Comparison of ENCODE assay signal across 9 mouse cellular contexts in genomic region chr3:87960191-87960585, GRCm38 (mm10). TPM values are rescaled to one million over a fixed set of nuclear protein-coding genes. Genes with fewer than 3 reads are reported as not detected.
DNase-seq lines count a peak whose midpoint lies in the region; ATAC-seq and TF ChIP-seq lines count a peak whose summit lies in the region.
"Had no signal": no experiment of that assay in that cellular context is flagged by ENCODE, and none has a peak within 500 bp of the region (broad histone marks: within the 10 kb centered on the region; RNA-seq: fewer than 3 reads in every experiment).

No protein-coding gene starts in this region.

- H3K36me3 ChIP-seq in heart, embryonic 14.5 days (ENCODE audit: control insufficient read depth, insufficient read depth, low read length): no peaks in the 10 kb centered on the region
- no peaks in the 10 kb centered on the region for H3K36me3 ChIP-seq in MEL (ENCODE audit: control insufficient read depth in 1 of 2, insufficient read depth in 2 of 2, low read length in 2 of 2)
- H3K36me3 ChIP-seq in hindbrain, embryonic 12.5 days: no peaks in the 10 kb centered on the region
- no peaks in the 10 kb centered on the region for H3K36me3 ChIP-seq in midbrain, embryonic 12.5 days
- H3K36me3 ChIP-seq: G1E had no signal

- no peak for TF ChIP-seq CTCF in MEL (IDR thresholded peaks at IDR 0.05 in 2 of 3, conservative IDR thresholded peaks at IDR 0.05 in 1 of 3; ENCODE audit: control insufficient read depth in 1 of 3, insufficient read depth in 1 of 3, low read depth in 2 of 3, low read length in 3 of 3, poor library complexity in 1 of 3, severe bottlenecking in 1 of 3)

- peak overlapping the region; percentile 57 to 66 for H3K4me3 ChIP-seq in heart, embryonic 14.5 days (ENCODE audit: control insufficient read depth in 1 of 2, insufficient read depth in 1 of 2, low read depth in 1 of 2, low read length in 2 of 2)
- peak overlapping the region; percentile 54 to 55 for H3K4me3 ChIP-seq in MEL (ENCODE audit: control insufficient read depth in 1 of 2, insufficient read depth in 1 of 2, low read depth in 2 of 2, low read length in 2 of 2)
- H3K4me3 ChIP-seq in hindbrain, embryonic 12.5 days: peak overlapping the region; percentile 37
- peak overlapping the region; percentile 39 for H3K4me3 ChIP-seq in midbrain, embryonic 12.5 days

- no peak for ATAC-seq in heart, embryonic 14.5 days (ENCODE audit: insufficient number of reproducible peaks, insufficient read depth, low FRiP score, low read depth)
- no peak for ATAC-seq in hindbrain, embryonic 12.5 days (ENCODE audit: low FRiP score)
- no peak for ATAC-seq in midbrain, embryonic 12.5 days (ENCODE audit: low FRiP score, low read depth)

- DNase-seq in heart, adult 11 months: no peak
- peak; percentile 27 for DNase-seq in MEL (ENCODE audit: low read depth, low spot score)
- DNase-seq in right cerebral cortex, postnatal 36 days (ENCODE audit: low spot score in 2 of 2): no peak
- no peak for DNase-seq in right cerebral cortex, postnatal 14 days
- no peak for DNase-seq in frontal cortex, postnatal 25 days (ENCODE audit: low spot score in 2 of 2)

- TF ChIP-seq RAD21 in MEL (IDR thresholded peaks at IDR 0.05; ENCODE audit: low read depth, low read length): no peak

- H3K9me3 ChIP-seq in heart, embryonic 14.5 days (ENCODE audit: control insufficient read depth, low read length): no peaks in the 10 kb centered on the region
- no peaks in the 10 kb centered on the region for H3K9me3 ChIP-seq in MEL (replicated peaks; ENCODE audit: insufficient read depth, low read length)
- no peaks in the 10 kb centered on the region for H3K9me3 ChIP-seq in hindbrain, embryonic 12.5 days (replicated peaks)
- H3K9me3 ChIP-seq in midbrain, embryonic 12.5 days: no peaks in the 10 kb centered on the region
- H3K9me3 ChIP-seq: G1E had no signal

- no peak for TF ChIP-seq POLR2A in MEL (IDR thresholded peaks at IDR 0.05; ENCODE audit: control insufficient read depth in 1 of 2, insufficient read depth in 1 of 2, low read depth in 1 of 2, low read length in 2 of 2, poor library complexity in 1 of 2)

- WGBS in heart, embryonic 14.5 days: 7% methylated on average over 10 of the region's 10 CpGs
- 2% methylated on average over 10 of the region's 10 CpGs for WGBS in hindbrain, embryonic 12.5 days
- WGBS in midbrain, embryonic 12.5 days: under 1% methylated on average over 10 of the region's 10 CpGs

- peak overlapping the region; percentile 89 for H3K4me2 ChIP-seq in heart, embryonic 14.5 days (ENCODE audit: low read length)
- peak overlapping the region; percentile 65 for H3K4me2 ChIP-seq in hindbrain, embryonic 12.5 days (replicated peaks)
- peak overlapping the region; percentile 54 for H3K4me2 ChIP-seq in midbrain, embryonic 12.5 days (replicated peaks)

- peaks cover 16 to 18% of the 10 kb centered on the region in 2 experiments for H3K4me1 ChIP-seq in heart, embryonic 14.5 days (ENCODE audit: control insufficient read depth in 2 of 2, insufficient read depth in 2 of 2, low read length in 2 of 2)
- peaks cover 0 to 10% of the 10 kb centered on the region in 2 experiments; a peak in 2 of 4 replicates for H3K4me1 ChIP-seq in MEL (ENCODE audit: control insufficient read depth in 1 of 2, insufficient read depth in 2 of 2, low read length in 2 of 2)
- peaks cover 31% of the 10 kb centered on the region for H3K4me1 ChIP-seq in hindbrain, embryonic 12.5 days
- peaks cover 35% of the 10 kb centered on the region for H3K4me1 ChIP-seq in midbrain, embryonic 12.5 days

- H3K9ac ChIP-seq in heart, embryonic 14.5 days (ENCODE audit: low read length): peak overlapping the region; percentile 85
- H3K9ac ChIP-seq in MEL (ENCODE audit: control insufficient read depth, low read depth, low read length, poor library complexity, severe bottlenecking): peak overlapping the region; percentile 43
- H3K9ac ChIP-seq in hindbrain, embryonic 12.5 days: peak overlapping the region; percentile 77
- peak overlapping the region; percentile 39; the same call in 1 of the 2 replicates for H3K9ac ChIP-seq in midbrain, embryonic 12.5 days (replicated peaks)

- H3K27ac ChIP-seq in heart, embryonic 14.5 days (replicated peaks in 1 of 2; ENCODE audit: control insufficient read depth in 1 of 2, insufficient read depth in 1 of 2, low read depth in 2 of 2, low read length in 2 of 2): peak overlapping the region; percentile 93 to 96
- no peak overlapping the region for H3K27ac ChIP-seq in MEL (ENCODE audit: control insufficient read depth, low read depth, low read length)
- H3K27ac ChIP-seq in hindbrain, embryonic 12.5 days: peak overlapping the region; percentile 97
- H3K27ac ChIP-seq in midbrain, embryonic 12.5 days (replicated peaks): peak overlapping the region; percentile 94

- no peaks in the 10 kb centered on the region for H3K79me2 ChIP-seq in MEL (ENCODE audit: control insufficient read depth, insufficient read depth, low read length, poor library complexity)

- no peak for TF ChIP-seq EP300 in MEL (IDR thresholded peaks at IDR 0.05; ENCODE audit: low read depth in 1 of 2, low read length in 2 of 2)

- peaks cover 4% of the 10 kb centered on the region; the same call in 1 of the 2 replicates for H3K27me3 ChIP-seq in heart, embryonic 14.5 days (ENCODE audit: control insufficient read depth, insufficient read depth, low read length)
- H3K27me3 ChIP-seq in MEL (ENCODE audit: control insufficient read depth in 1 of 2, insufficient read depth in 2 of 2, low read length in 2 of 2): no peaks in the 10 kb centered on the region; a peak in 1 of 4 replicates
- no peaks in the 10 kb centered on the region for H3K27me3 ChIP-seq in hindbrain, embryonic 12.5 days
- H3K27me3 ChIP-seq in midbrain, embryonic 12.5 days: no peaks in the 10 kb centered on the region

TF ChIP-seq in MEL, 35 proteins besides CTCF, POLR2A, EP300 and RAD21 (continues in another document):
- TF ChIP-seq GABPA (IDR thresholded peaks at IDR 0.05; ENCODE audit: low read depth, low read length) (no peak), E2F4 (IDR thresholded peaks at IDR 0.05; ENCODE audit: borderline replicate concordance, low read depth, low read length) (no peak), USF1 (IDR thresholded peaks at IDR 0.05; ENCODE audit: low read depth, low read length) (no peak), TBP (IDR thresholded peaks at IDR 0.05; ENCODE audit: low read depth, low read length) (no peak), POLR2AphosphoS5 (IDR thresholded peaks at IDR 0.05; ENCODE audit: borderline replicate concordance, low read depth, low read length) (no peak), MAX (IDR thresholded peaks at IDR 0.05; ENCODE audit: low read length) (no peak), MAZ (IDR thresholded peaks at IDR 0.05; ENCODE audit: low read depth, low read length) (no peak), MYB (IDR thresholded peaks at IDR 0.05; ENCODE audit: low read depth, low read length) (no peak), GATA1 (IDR thresholded peaks at IDR 0.05; ENCODE audit: low read depth, low read length) (no peak), KAT2A (conservative IDR thresholded peaks at IDR 0.05; ENCODE audit: low read depth, low read length) (no peak), BHLHE40 (IDR thresholded peaks at IDR 0.05; ENCODE audit: borderline replicate concordance, low read depth, low read length) (no peak), TAL1 (IDR thresholded peaks at IDR 0.05; ENCODE audit: low read length) (no peak), RCOR1 (IDR thresholded peaks at IDR 0.05; ENCODE audit: low read depth, low read length) (no peak)

RNA-seq across cellular contexts. Expression of gene Nes, which starts 10.7 kb away (rescaled TPM):
- 9.8 and 10.7 TPM in 2 replicates for polyA plus RNA-seq in heart, embryonic 14.5 days (2014; fragmentation: Nextera tagmentation; extraction: Ambion mirVana)
- total RNA-seq in MEL (2012; rRNA removed): not detected in 2 replicates
- under 1 TPM in 1 of 2 experiments, not detected in 1; 0.01 TPM for polyA plus RNA-seq in MEL (2012; ENCODE audit: insufficient read depth in 1 of 2, insufficient read length in 2 of 2, low read depth in 1 of 2, low replicate concordance in 2 of 2, missing spikeins in 1 of 2)
- 136 and 153 TPM in 2 replicates for polyA plus RNA-seq in hindbrain, embryonic 12.5 days (2016; fragmentation: Nextera tagmentation; extraction: Ambion mirVana)
- polyA plus RNA-seq in midbrain, embryonic 12.5 days (2016; fragmentation: Nextera tagmentation; extraction: Ambion mirVana): 183 and 196 TPM in 2 replicates

RNA-seq across cellular contexts. Expression of gene Crabp2, which starts 11.7 kb away (rescaled TPM):
- 1.6 and 2.4 TPM in 2 replicates for polyA plus RNA-seq in heart, embryonic 14.5 days (2014; fragmentation: Nextera tagmentation; extraction: Ambion mirVana)
- 0.23 and 0.29 TPM in 2 replicates for total RNA-seq in MEL (2012; rRNA removed)
- 1 to 10 TPM in 1 of 2 experiments, not detected in 1; 1.2 TPM for polyA plus RNA-seq in MEL (2012; ENCODE audit: insufficient read depth in 1 of 2, insufficient read length in 2 of 2, low read depth in 1 of 2, low replicate concordance in 2 of 2, missing spikeins in 1 of 2)
- polyA plus RNA-seq in hindbrain, embryonic 12.5 days (2016; fragmentation: Nextera tagmentation; extraction: Ambion mirVana): 384 and 396 TPM in 2 replicates
- polyA plus RNA-seq in midbrain, embryonic 12.5 days (2016; fragmentation: Nextera tagmentation; extraction: Ambion mirVana): 291 and 335 TPM in 2 replicates
- polyA plus RNA-seq: G1E had no signal

RNA-seq across cellular contexts. Expression of gene Rrnad1, which starts 29.7 kb away (rescaled TPM):
- polyA plus RNA-seq in heart, embryonic 14.5 days (2014; fragmentation: Nextera tagmentation; extraction: Ambion mirVana): 10.9 and 14.4 TPM in 2 replicates
- 8.9 and 10.9 TPM in 2 replicates for total RNA-seq in MEL (2012; rRNA removed)
- polyA plus RNA-seq in MEL (2012; ENCODE audit: insufficient read depth in 1 of 2, insufficient read length in 2 of 2, low read depth in 1 of 2, low replicate concordance in 2 of 2, missing spikeins in 1 of 2): 10 to 100 TPM in 1 of 2 experiments, not detected in 1; 21.1 TPM
- polyA plus RNA-seq in hindbrain, embryonic 12.5 days (2016; fragmentation: Nextera tagmentation; extraction: Ambion mirVana): 22.1 and 22.5 TPM in 2 replicates
- polyA plus RNA-seq in midbrain, embryonic 12.5 days (2016; fragmentation: Nextera tagmentation; extraction: Ambion mirVana): 23.5 and 24.2 TPM in 2 replicates

RNA-seq across cellular contexts. Expression of gene Isg20l2, which starts 30.1 kb away (rescaled TPM):
- polyA plus RNA-seq in heart, embryonic 14.5 days (2014; fragmentation: Nextera tagmentation; extraction: Ambion mirVana): 18.5 and 19.3 TPM in 2 replicates
- 61.4 and 71.8 TPM in 2 replicates for total RNA-seq in MEL (2012; rRNA removed)
- polyA plus RNA-seq in MEL (2012; ENCODE audit: insufficient read depth in 1 of 2, insufficient read length in 2 of 2, low read depth in 1 of 2, low replicate concordance in 2 of 2, missing spikeins in 1 of 2): 10 to 100 TPM in 1 of 2 experiments, not detected in 1; 45.0 TPM
- polyA plus RNA-seq in hindbrain, embryonic 12.5 days (2016; fragmentation: Nextera tagmentation; extraction: Ambion mirVana): 67.7 and 68.7 TPM in 2 replicates
- polyA plus RNA-seq in midbrain, embryonic 12.5 days (2016; fragmentation: Nextera tagmentation; extraction: Ambion mirVana): 78.7 and 79.0 TPM in 2 replicates

RNA-seq across cellular contexts. Expression of gene Bcan, which starts 39.8 kb away (rescaled TPM):
- 0.31 TPM in 1 of 2 replicates, not detected in the other for polyA plus RNA-seq in heart, embryonic 14.5 days (2014; fragmentation: Nextera tagmentation; extraction: Ambion mirVana)
- total RNA-seq in MEL (2012; rRNA removed): not detected in 2 replicates
- polyA plus RNA-seq in MEL (2012; ENCODE audit: insufficient read depth in 1 of 2, insufficient read length in 2 of 2, low read depth in 1 of 2, low replicate concordance in 2 of 2, missing spikeins in 1 of 2): not detected
- polyA plus RNA-seq in hindbrain, embryonic 12.5 days (2016; fragmentation: Nextera tagmentation; extraction: Ambion mirVana): 1.7 and 1.9 TPM in 2 replicates
- 0.63 and 1.1 TPM in 2 replicates for polyA plus RNA-seq in midbrain, embryonic 12.5 days (2016; fragmentation: Nextera tagmentation; extraction: Ambion mirVana)
- total RNA-seq: G1E had no signal
- polyA plus RNA-seq: G1E had no signal

Comparison
In these comparisons a context has a peak if more than half of its experiments do, and no peak if none do; other contexts are left out.
1. RNA of gene Nes, which starts 10.7 kb away (polyA plus RNA-seq): 183 to 196 TPM in midbrain, embryonic 12.5 days and 136 to 153 TPM in hindbrain, embryonic 12.5 days; 9.8 to 10.7 TPM in heart, embryonic 14.5 days and 0.01 TPM in MEL; every median in the first group is over 10 times any median in the second.
2. RNA of gene Crabp2, which starts 11.7 kb away (polyA plus RNA-seq): 384 to 396 TPM in hindbrain, embryonic 12.5 days and 291 to 335 TPM in midbrain, embryonic 12.5 days; 1.6 to 2.4 TPM in heart, embryonic 14.5 days and 1.2 TPM in MEL; every median in the first group is over 10 times any median in the second.
3. Peak in every context shown above with its lines, with median percentiles within 50 percentile points of each other: H3K4me2 ChIP-seq, H3K4me3 ChIP-seq and H3K9ac ChIP-seq.